Mouse (Mus musculus) ES-E14 (cell line): ENCODE measurements around the gene Psg16.

Source experiments
- CHD2 ChIP-seq: IDR thresholded peaks from 2 replicates; pipeline ENCODE4 v1.6.1; 2014; ENCODE audit warnings: mild to moderate bottlenecking, low read depth, low read length, inconsistent platforms
- HCFC1 ChIP-seq: IDR thresholded peaks from 2 replicates; pipeline ENCODE4 v1.6.1; 2012; ENCODE audit warnings: low read length, inconsistent platforms, borderline replicate concordance; ENCODE audit not compliant: insufficient read depth
- MAFK ChIP-seq: IDR thresholded peaks from 2 replicates; pipeline ENCODE4 v1.6.1; 2014; ENCODE audit warnings: mild to moderate bottlenecking, low read depth, low read length, inconsistent platforms; ENCODE audit not compliant: insufficient read depth
- ZC3H11A ChIP-seq: IDR thresholded peaks from 2 replicates; pipeline ENCODE4 v1.6.1; 2012; ENCODE audit warnings: low read depth, mild to moderate bottlenecking, inconsistent platforms, low read length, borderline replicate concordance
- ZNF384 ChIP-seq: IDR thresholded peaks from 2 replicates; pipeline ENCODE4 v1.6.1; 2012; ENCODE audit warnings: low read depth, low read length, inconsistent platforms

- TF ChIP-seq CHD2: no peak
- no peak for TF ChIP-seq ZC3H11A
- no peak for TF ChIP-seq MAFK
- no peak for TF ChIP-seq ZNF384
- TF ChIP-seq HCFC1: no peak
Observed at GRCm38 (mm10) chr7:17076542-17076941, 2.7 kb downstream of the Psg16 start.
